Mouse (Mus musculus): ENCODE results near the gene Gm5538.
A peak's percentile ranks its signal among the peaks of the same experiment; 100 is the strongest.

Gm5538 gene

GRCm38 (mm10) chr3:59729490-59729889 is at the start of gene Gm5538:
TSS of gene Gm5538 (plus strand) at chr3:59729790.
- DNase-seq (ENCODE audit: low spot score) = no peak

DNA sequence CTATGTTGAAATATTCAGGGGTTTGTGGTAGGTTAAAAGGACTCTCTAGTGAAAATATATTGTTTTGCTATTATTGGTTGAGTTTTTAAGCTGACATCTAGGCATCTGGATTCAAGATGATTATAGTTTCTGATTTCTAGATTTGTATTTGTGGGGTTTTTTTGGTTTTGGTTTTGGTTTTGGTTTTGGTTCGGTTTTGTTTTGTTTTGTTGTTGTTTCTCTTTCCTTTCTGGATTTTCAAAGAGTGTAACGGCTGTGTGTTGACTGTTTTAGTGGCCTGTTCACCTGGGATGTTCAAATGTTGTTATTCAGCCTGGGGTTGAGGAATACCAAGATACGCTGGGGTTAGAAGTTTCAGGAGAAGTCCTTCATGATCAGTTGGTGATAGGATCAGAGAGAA is 32.2 kb upstream of the Gm5538 start:
- DNase-seq (ENCODE audit: low spot score) = no peak

DNA sequence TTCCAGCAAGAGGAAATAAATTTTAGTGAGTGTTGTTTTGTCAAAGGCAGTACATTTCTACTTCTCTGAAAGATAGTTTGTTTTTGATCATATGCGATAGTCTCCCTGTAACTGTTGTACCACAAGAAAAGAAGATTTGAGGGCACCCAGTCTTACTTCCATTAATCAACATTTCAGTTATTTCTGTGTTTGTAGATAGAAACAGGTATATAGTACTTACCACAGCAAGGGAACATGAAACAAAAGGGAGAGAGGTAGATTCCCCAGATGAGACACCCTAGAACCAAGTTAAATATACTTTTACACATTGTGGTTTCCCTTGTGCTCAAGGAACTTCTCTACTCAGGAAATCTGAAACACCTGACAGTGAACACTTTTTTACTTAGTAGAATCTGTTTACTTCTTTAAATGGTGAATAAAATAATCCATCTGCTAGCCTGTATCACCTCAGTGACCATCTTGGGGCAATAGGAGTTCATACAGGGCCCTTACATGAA is 26.9 kb upstream of the Gm5538 start:
- no peak for DNase-seq (ENCODE audit: low spot score)

DNA sequence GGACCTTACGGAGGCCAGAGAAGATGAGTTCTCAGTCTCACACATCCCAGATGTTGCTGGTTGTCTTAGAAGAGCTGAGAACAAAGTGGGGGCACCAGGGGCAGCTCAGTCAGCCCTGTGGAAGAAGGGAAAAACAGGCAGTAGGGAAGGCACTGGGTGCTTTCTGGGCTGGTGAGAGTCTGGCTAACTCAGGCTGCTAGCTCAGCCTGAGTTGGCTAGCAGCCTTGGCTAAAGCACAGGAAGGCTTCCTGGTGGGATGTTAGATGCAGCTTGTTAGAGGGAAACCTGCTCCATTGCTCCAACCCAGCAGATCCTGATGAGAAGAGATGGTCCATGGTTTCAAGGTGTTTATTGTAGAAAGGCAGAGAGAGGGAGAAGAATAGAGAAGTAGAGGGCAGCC is 10.3 kb downstream of the Gm5538 start:
- DNase-seq (ENCODE audit: low spot score) = no peak

DNA sequence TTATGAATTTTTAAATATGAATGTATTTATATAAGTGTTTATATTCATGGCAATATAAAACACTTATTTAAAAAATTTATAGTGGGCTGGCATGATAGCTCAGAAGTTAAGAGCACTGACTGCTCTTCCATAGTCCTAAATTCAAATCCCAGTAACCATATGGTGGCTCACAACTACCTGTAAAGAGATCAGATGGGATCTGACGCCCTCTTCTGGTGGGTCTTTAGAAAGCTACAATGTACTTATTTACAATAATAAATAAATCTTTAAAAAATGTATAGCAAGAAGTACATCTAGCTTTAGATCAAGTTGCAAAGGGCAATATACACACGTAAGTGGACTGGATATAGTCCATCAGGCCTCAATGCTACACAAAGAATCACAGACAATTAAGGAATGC is 14.6 kb downstream of the Gm5538 start:
- peak; percentile 43 for DNase-seq (ENCODE audit: low spot score)
